Mouse (Mus musculus): Measurements from ENCODE around the gene Mtor. TPM values are rescaled to one million over a fixed set of nuclear protein-coding genes. Genes with fewer than 3 reads are reported as not detected.

The Mtor gene
- polyA plus RNA-seq, 1 experiment from 2014 or later, result 23.0 TPM

GRCm38 (mm10) chr4:148448853-148449245, 438 bp downstream of the Mtor start:
- WGBS, result under 1% methylated on average over 15 of the region's 15 CpGs
- peaks cover 18% of the 10 kb centered on the region for H3K36me3 ChIP-seq
- peak overlapping the region; percentile 83 for H3K27ac ChIP-seq (replicated peaks)
- peak overlapping the region; percentile 93 for H3K4me3 ChIP-seq
- peak overlapping the region; percentile 89 for H3K9ac ChIP-seq
- H3K4me1 ChIP-seq (replicated peaks), result peaks cover 43% of the 10 kb centered on the region
- no peaks in the 10 kb centered on the region for H3K9me3 ChIP-seq
- peak; percentile 2; the same call in 1 of the 2 replicates for ATAC-seq (ENCODE audit: low read depth)
- no peaks in the 10 kb centered on the region for H3K27me3 ChIP-seq
- peak overlapping the region; percentile 82 for H3K4me2 ChIP-seq

GRCm38 (mm10) chr4:148453707-148454106, 5.3 kb downstream of the Mtor start:
- no peak for ATAC-seq (ENCODE audit: low read depth)
- whole genome bisulfite sequencing, result 91% methylated on average over 11 of the region's 11 CpGs

GRCm38 (mm10) chr4:148455477-148456025, 7.1 kb downstream of the Mtor start:
- no peak overlapping the region for H3K27ac ChIP-seq (replicated peaks)
- peaks cover 85% of the 10 kb centered on the region for H3K36me3 ChIP-seq
- no peak overlapping the region for H3K4me2 ChIP-seq
- no peak overlapping the region for H3K9ac ChIP-seq
- H3K4me3 ChIP-seq, result no peak overlapping the region
- H3K9me3 ChIP-seq, result no peaks in the 10 kb centered on the region
- H3K27me3 ChIP-seq, result no peaks in the 10 kb centered on the region
- peaks cover 19% of the 10 kb centered on the region for H3K4me1 ChIP-seq (replicated peaks)
- ATAC-seq (ENCODE audit: low read depth), result no peak
- WGBS, result 93% methylated on average over 5 of the region's 5 CpGs

More at GRCm38 (mm10) chr4:148453707-148454106, 5.3 kb downstream of the Mtor start:
- Histone ChIP-seq H3K36me3 (peaks cover 67% of the 10 kb centered on the region), H3K27me3 (no peaks in the 10 kb centered on the region), H3K4me3 (no peak overlapping the region), H3K9ac (no peak overlapping the region), H3K4me2 (no peak overlapping the region), H3K27ac (replicated peaks) (no peak overlapping the region), H3K9me3 (no peaks in the 10 kb centered on the region), H3K4me1 (replicated peaks) (peaks cover 25% of the 10 kb centered on the region)

GRCm38 (mm10) chr4:148460656-148461284, 12.4 kb downstream of the Mtor start:
- Histone ChIP-seq H3K36me3 (peaks cover 100% of the 10 kb centered on the region), H3K27ac (replicated peaks) (peak overlapping the region; percentile 54), H3K9me3 (no peaks in the 10 kb centered on the region), H3K27me3 (no peaks in the 10 kb centered on the region), H3K4me2 (no peak overlapping the region), H3K4me1 (replicated peaks) (peaks cover 17% of the 10 kb centered on the region; the same call in 1 of the 2 replicates), H3K4me3 (no peak overlapping the region), H3K9ac (no peak overlapping the region)
- peak; percentile 86 for ATAC-seq (ENCODE audit: low read depth)
- 47% methylated on average over 12 of the region's 12 CpGs for WGBS

- Histone ChIP-seq H3K27me3 (no peaks in the 10 kb centered on the region), H3K4me1 (replicated peaks) (peaks cover 17% of the 10 kb centered on the region; the same call in 1 of the 2 replicates), H3K4me3 (no peak overlapping the region), H3K27ac (replicated peaks) (no peak overlapping the region), H3K9me3 (no peaks in the 10 kb centered on the region), H3K9ac (no peak overlapping the region), H3K36me3 (peaks cover 100% of the 10 kb centered on the region), H3K4me2 (no peak overlapping the region)
- no peak for ATAC-seq (ENCODE audit: low read depth)
- WGBS, result 81% methylated on average over 4 of the region's 4 CpGs
Measured at GRCm38 (mm10) chr4:148461772-148462171, 13.4 kb downstream of the Mtor start.

GRCm38 (mm10) chr4:148462717-148463116, 14.3 kb downstream of the Mtor start:
- peaks cover 100% of the 10 kb centered on the region for H3K36me3 ChIP-seq
- no peaks in the 10 kb centered on the region for H3K27me3 ChIP-seq
- no peak for ATAC-seq (ENCODE audit: low read depth)
- WGBS, result 97% methylated on average over 13 of the region's 13 CpGs
- H3K4me1 ChIP-seq (replicated peaks), result peaks cover 17% of the 10 kb centered on the region; the same call in 1 of the 2 replicates
- no peak overlapping the region for H3K4me3 ChIP-seq
- no peak overlapping the region for H3K9ac ChIP-seq
- H3K9me3 ChIP-seq, result no peaks in the 10 kb centered on the region
- no peak overlapping the region for H3K4me2 ChIP-seq
- no peak overlapping the region for H3K27ac ChIP-seq (replicated peaks)

- Histone ChIP-seq H3K4me2 (no peak overlapping the region), H3K4me3 (no peak overlapping the region), H3K36me3 (peaks cover 100% of the 10 kb centered on the region), H3K27ac (replicated peaks) (no peak overlapping the region), H3K4me1 (replicated peaks) (peaks cover 17% of the 10 kb centered on the region; the same call in 1 of the 2 replicates), H3K27me3 (no peaks in the 10 kb centered on the region), H3K9ac (no peak overlapping the region), H3K9me3 (no peaks in the 10 kb centered on the region)
- no peak for ATAC-seq (ENCODE audit: low read depth)
- 71% methylated on average over 14 of the region's 14 CpGs for WGBS
Measured at GRCm38 (mm10) chr4:148463208-148463960, 15.0 kb downstream of the Mtor start.

GRCm38 (mm10) chr4:148464301-148464700, 15.9 kb downstream of the Mtor start:
- Histone ChIP-seq H3K9ac (no peak overlapping the region), H3K27ac (replicated peaks) (no peak overlapping the region), H3K36me3 (peaks cover 100% of the 10 kb centered on the region), H3K4me2 (no peak overlapping the region), H3K9me3 (no peaks in the 10 kb centered on the region), H3K4me3 (no peak overlapping the region), H3K4me1 (replicated peaks) (peaks cover 17% of the 10 kb centered on the region; the same call in 1 of the 2 replicates), H3K27me3 (no peaks in the 10 kb centered on the region)
- ATAC-seq (ENCODE audit: low read depth), result no peak
- WGBS, result 90% methylated on average over 12 of the region's 12 CpGs

GRCm38 (mm10) chr4:148464869-148465268, 16.5 kb downstream of the Mtor start:
- no peaks in the 10 kb centered on the region for H3K9me3 ChIP-seq
- no peak for ATAC-seq (ENCODE audit: low read depth)
- WGBS, result 95% methylated on average over 12 of the region's 12 CpGs
- H3K27ac ChIP-seq (replicated peaks), result no peak overlapping the region
- no peak overlapping the region for H3K9ac ChIP-seq
- H3K4me1 ChIP-seq (replicated peaks), result peaks cover 12% of the 10 kb centered on the region; the same call in 1 of the 2 replicates
- H3K4me2 ChIP-seq, result no peak overlapping the region
- H3K4me3 ChIP-seq, result no peak overlapping the region
- H3K36me3 ChIP-seq, result peaks cover 100% of the 10 kb centered on the region
- H3K27me3 ChIP-seq, result no peaks in the 10 kb centered on the region

- no peak overlapping the region for H3K27ac ChIP-seq (replicated peaks)
- WGBS, result 92% methylated on average over 5 of the region's 5 CpGs
- peaks cover 5% of the 10 kb centered on the region; the same call in 1 of the 2 replicates for H3K4me1 ChIP-seq (replicated peaks)
- peaks cover 100% of the 10 kb centered on the region for H3K36me3 ChIP-seq
- no peak for ATAC-seq (ENCODE audit: low read depth)
- no peak overlapping the region for H3K4me2 ChIP-seq
- H3K4me3 ChIP-seq, result no peak overlapping the region
- H3K9ac ChIP-seq, result no peak overlapping the region
- H3K9me3 ChIP-seq, result no peaks in the 10 kb centered on the region
- no peaks in the 10 kb centered on the region for H3K27me3 ChIP-seq
Measured at GRCm38 (mm10) chr4:148466511-148467079, 18.2 kb downstream of the Mtor start.

GRCm38 (mm10) chr4:148468396-148468795, 20.0 kb downstream of the Mtor start:
- H3K27me3 ChIP-seq, result no peaks in the 10 kb centered on the region
- 91% methylated on average over 10 of the region's 10 CpGs for WGBS
- H3K36me3 ChIP-seq, result peaks cover 100% of the 10 kb centered on the region
- no peak overlapping the region for H3K4me3 ChIP-seq
- H3K4me1 ChIP-seq (replicated peaks), result peaks cover 7% of the 10 kb centered on the region; the same call in 1 of the 2 replicates
- H3K9me3 ChIP-seq, result no peaks in the 10 kb centered on the region
- no peak overlapping the region for H3K9ac ChIP-seq
- no peak for ATAC-seq (ENCODE audit: low read depth)
- no peak overlapping the region for H3K27ac ChIP-seq (replicated peaks)
- no peak overlapping the region for H3K4me2 ChIP-seq
